Mouse (Mus musculus) stomach, embryonic 16.5 days (tissue): ENCODE data around the gene Cntnap2. TPM values are rescaled to one million over a fixed set of nuclear protein-coding genes. Genes with fewer than 3 reads are reported as not detected.

Experiments used
- ATAC-seq: fragments of 200-750 bp; cut with Nextera tagmentation; 2 replicates; pipeline ENCODE4 v1.8.0; 2017; ENCODE audit warnings: moderate number of reproducible peaks, moderate TSS enrichment; ENCODE audit not compliant: insufficient read depth, low FRiP score
- H3K27ac ChIP-seq: fragments of 300-500 bp; sonication (generic); 2 replicates; pipeline ENCODE4 v1.5.1; 2014; ENCODE audit warnings: low read length
- H3K27me3 ChIP-seq: fragments of 300-500 bp; sonication (generic); 2 replicates; pipeline ENCODE4 v1.6.1; 2014; ENCODE audit warnings: low read length, control low read depth, mixed read lengths; ENCODE audit not compliant: control insufficient read depth, insufficient read depth
- H3K36me3 ChIP-seq: fragments of 300-500 bp; sonication (generic); 2 replicates; pipeline ENCODE4 v1.6.1; 2014; ENCODE audit warnings: low read length; ENCODE audit not compliant: control insufficient read depth, insufficient read depth
- H3K4me1 ChIP-seq: fragments of 300-500 bp; sonication (generic); 2 replicates; pipeline ENCODE4 v1.6.1; 2014; ENCODE audit warnings: low read length, control low read depth, mixed read lengths; ENCODE audit not compliant: control insufficient read depth, insufficient read depth
- H3K4me2 ChIP-seq: fragments of 300-500 bp; sonication (generic); 2 replicates; pipeline ENCODE4 v1.6.1; 2014; ENCODE audit warnings: low read depth, low read length, mixed read lengths
- H3K4me3 ChIP-seq: fragments of 300-500 bp; sonication (generic); replicated peaks from 2 replicates; pipeline ENCODE4 v1.5.1; 2014; ENCODE audit warnings: mild to moderate bottlenecking, low read length
- H3K9ac ChIP-seq: fragments of 300-500 bp; sonication (generic); 2 replicates; pipeline ENCODE4 v1.6.1; 2014; ENCODE audit warnings: low read length
- H3K9me3 ChIP-seq: fragments of 300-500 bp; sonication (generic); replicated peaks from 2 replicates; pipeline ENCODE4 v1.6.1; 2016; ENCODE audit warnings: low read length, control low read depth; ENCODE audit not compliant: control insufficient read depth
- WGBS: fragments of 180-500 bp; shearing (Covaris S2); extraction: QIAGEN DNeasy Blood & Tissue Kit; methylation state at CpG from one replicate; pipeline ENCODE4 v1.1.7; 2014; 5-methylcytosine and 5-hydroxymethylcytosine counted together
- polyA plus RNA-seq: library from polyadenylated mRNA; unstranded; fragments of >200 nt; fragmentation: Nextera tagmentation; extraction: Ambion mirVana; gene quantifications from 2 replicates; pipeline ENCODE4 v1.2.1, GENCODE M21; 2015

Gene Cntnap2
- polyA plus RNA-seq, 1 experiment from 2014 or later, result 2.1 TPM

DNA sequence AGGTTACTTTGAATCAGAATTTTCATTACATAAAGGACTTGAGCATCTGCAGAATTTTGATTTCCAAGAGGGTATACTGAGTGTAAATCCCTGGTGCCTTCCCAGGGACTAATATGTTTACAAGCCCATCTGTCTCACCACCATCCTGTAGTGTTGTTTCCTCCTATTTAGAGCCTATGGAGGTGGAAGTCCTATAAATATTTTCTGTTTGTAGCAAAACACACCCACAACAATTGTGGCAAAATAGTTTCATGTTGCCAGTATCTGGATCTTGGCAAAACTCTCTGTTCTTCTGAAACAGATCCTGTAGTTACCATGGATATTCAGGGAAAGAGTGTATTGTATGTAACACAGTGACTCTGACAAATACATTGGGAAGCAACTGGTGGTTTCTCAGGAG is 641.1 kb downstream of the Cntnap2 start:
- Histone ChIP-seq H3K36me3 (no peaks in the 10 kb centered on the region), H3K9ac (no peak overlapping the region)
- ATAC-seq, result no peak

DNA sequence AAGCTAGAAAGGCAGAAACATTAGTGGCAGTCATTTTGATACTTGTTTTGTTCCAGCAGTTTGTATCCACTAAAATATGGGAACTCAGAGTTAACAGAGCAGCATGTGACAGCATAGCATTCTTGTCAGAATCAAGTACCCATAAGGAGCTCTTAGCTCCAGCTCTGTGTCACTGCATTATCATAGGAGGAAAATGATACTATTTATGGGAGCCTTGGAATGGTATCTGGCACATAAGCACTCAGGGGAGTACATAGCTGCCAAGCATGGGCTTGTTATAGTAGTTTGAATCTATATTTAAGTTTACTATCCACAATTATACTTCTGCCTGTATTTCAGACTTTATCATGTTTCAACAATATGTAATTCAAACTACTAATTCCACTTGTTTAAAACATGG is 732.5 kb downstream of the Cntnap2 start:
- no peak for ATAC-seq

More for the DNA sequence above, 641.1 kb downstream of the Cntnap2 start:
- no peaks in the 10 kb centered on the region for H3K4me1 ChIP-seq
- H3K4me3 ChIP-seq, result no peak overlapping the region
- no peaks in the 10 kb centered on the region for H3K27me3 ChIP-seq
- no peak overlapping the region for H3K27ac ChIP-seq
- no peak overlapping the region for H3K4me2 ChIP-seq
- no peaks in the 10 kb centered on the region for H3K9me3 ChIP-seq

DNA sequence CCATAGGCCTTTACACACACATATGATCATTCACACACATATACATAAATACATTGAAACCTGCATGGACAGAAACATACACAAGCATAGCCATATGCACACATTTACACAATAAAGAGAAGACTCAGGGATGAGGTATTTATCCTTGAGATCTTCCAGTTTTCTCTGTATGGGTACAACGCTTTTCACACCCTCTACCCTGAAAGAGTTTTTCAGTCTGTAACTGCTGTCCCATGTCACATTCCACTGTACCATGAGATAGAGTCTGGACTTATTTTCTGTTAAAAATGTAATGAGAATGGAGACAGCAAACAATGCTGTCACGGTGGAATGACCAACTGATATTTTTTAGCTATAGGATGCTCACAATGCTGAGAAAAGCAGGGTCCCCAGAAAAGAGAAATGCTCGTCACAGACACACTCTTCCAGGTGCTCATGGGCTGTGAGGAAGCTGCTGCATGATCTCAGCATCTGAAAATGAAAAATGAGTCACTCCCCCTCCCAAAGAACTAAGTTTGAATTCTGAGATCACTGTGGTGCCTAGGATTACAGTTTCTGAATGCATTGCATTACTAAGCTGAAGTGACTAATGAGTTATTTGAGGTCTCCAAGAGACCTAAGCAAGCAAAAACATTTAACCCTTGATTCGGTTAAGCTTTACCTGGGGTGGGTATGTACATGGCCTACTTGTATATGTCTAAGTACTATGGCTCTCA is 782.6 kb downstream of the Cntnap2 start:
- Histone ChIP-seq H3K9me3 (no peaks in the 10 kb centered on the region), H3K9ac (no peak overlapping the region), H3K4me2 (no peak overlapping the region), H3K4me1 (no peaks in the 10 kb centered on the region), H3K27me3 (no peaks in the 10 kb centered on the region), H3K36me3 (no peaks in the 10 kb centered on the region), H3K4me3 (no peak overlapping the region), H3K27ac (no peak overlapping the region)
- ATAC-seq, result no peak
- 71% methylated on average over 4 of the region's 4 CpGs for WGBS

More for the DNA sequence above, 732.5 kb downstream of the Cntnap2 start:
- Histone ChIP-seq H3K9ac (no peak overlapping the region), H3K36me3 (no peaks in the 10 kb centered on the region), H3K27me3 (no peaks in the 10 kb centered on the region), H3K9me3 (no peaks in the 10 kb centered on the region), H3K4me2 (no peak overlapping the region), H3K27ac (no peak overlapping the region), H3K4me1 (no peaks in the 10 kb centered on the region), H3K4me3 (no peak overlapping the region)

DNA sequence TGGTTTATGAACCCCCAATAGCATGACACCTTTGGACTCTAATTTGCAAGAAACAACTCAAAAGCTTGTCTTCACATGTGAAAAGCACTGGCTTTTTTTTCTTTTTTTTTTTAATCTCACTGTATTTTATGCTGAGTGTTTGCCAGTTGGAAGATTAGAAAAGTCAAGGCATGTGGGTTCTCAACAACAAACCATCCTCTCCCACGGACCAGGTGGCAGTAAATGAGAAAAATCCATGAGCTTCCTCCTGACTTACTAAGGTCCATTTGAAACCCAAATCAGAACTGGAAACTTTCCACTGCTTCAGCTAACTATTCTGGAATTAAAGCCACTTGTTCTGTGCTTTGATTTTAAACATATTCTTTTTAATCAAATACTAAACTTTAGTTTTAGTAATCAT is 784.6 kb downstream of the Cntnap2 start:
- no peak for ATAC-seq
- Histone ChIP-seq H3K27me3 (no peaks in the 10 kb centered on the region), H3K4me3 (no peak overlapping the region), H3K4me1 (no peaks in the 10 kb centered on the region), H3K9me3 (no peaks in the 10 kb centered on the region), H3K27ac (no peak overlapping the region), H3K9ac (no peak overlapping the region), H3K36me3 (no peaks in the 10 kb centered on the region), H3K4me2 (no peak overlapping the region)
- 62% methylated on average over 1 of the region's 1 CpGs for WGBS

DNA sequence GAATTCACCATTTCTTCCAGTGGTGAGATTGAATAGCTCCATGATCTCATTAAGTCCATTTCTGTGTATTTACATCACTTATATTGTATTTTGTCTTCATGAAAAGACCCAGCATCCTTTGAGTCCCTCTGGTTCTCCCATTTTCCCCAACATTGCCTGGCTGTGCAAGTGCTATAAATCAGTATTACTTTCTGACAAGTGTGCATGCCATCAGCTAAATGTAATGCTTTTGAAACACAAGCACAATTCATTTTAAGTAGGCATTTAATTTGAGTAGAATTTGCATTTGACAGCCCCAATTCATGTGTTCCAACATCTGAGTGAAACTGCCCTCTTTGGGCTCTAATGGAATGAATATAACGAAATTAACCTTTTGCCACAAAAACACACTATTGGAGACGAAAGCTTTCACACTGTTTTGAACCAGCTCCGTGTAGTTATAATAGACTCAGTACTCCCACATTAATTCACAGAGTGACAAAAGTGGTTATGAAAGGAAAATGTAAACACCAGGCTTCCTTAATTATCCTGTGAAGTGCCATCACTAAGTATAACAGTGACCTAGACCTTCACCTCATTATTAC is 812.3 kb downstream of the Cntnap2 start:
- Histone ChIP-seq H3K9me3 (no peaks in the 10 kb centered on the region), H3K4me2 (no peak overlapping the region), H3K4me1 (no peaks in the 10 kb centered on the region), H3K27ac (no peak overlapping the region), H3K4me3 (no peak overlapping the region), H3K36me3 (no peaks in the 10 kb centered on the region), H3K27me3 (no peaks in the 10 kb centered on the region), H3K9ac (no peak overlapping the region)
- 51% methylated on average over 3 of the region's 3 CpGs for whole genome bisulfite sequencing
- no peak for ATAC-seq

DNA sequence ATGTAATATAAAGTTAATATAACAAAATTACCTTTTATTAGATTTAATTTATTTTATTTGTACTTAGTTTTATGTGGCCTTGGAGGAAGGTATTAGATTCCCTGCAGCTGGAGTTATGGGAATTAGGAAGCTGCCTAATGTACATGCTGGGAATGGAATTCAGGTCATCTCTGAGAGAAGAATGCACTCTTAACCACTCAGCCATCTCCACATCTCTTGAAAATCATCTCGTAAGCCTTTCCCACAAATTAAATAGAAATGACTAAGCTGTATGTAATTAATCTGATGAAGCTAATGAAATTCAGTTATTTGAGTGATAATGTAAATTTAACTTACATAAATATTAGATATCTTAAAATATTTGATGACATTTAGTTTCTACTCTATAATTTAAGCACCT is 826.3 kb downstream of the Cntnap2 start:
- no peak overlapping the region for H3K9ac ChIP-seq

DNA sequence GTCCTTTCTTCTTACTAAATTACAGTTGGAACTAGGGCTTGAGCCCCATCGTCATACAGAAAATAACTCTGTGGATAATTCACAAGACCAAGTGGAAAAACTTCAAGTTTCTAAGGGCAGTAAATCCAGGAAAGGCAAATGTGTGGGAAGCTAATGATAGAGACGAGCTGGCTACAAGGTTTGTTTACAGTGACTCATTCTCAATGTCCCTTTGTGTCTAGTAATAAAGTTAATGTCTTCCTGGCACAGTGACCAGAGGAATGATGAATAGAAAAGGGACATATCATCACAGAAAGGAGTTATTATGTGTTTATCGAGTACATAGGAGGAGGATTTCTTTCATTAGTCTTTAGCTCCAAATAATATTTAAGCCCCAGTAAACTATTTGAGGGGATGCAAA is 828.7 kb downstream of the Cntnap2 start:
- H3K4me2 ChIP-seq, result no peak overlapping the region
- H3K4me1 ChIP-seq, result no peaks in the 10 kb centered on the region
- H3K9me3 ChIP-seq, result no peaks in the 10 kb centered on the region
- H3K36me3 ChIP-seq, result no peaks in the 10 kb centered on the region
- no peak for ATAC-seq
- no peaks in the 10 kb centered on the region for H3K27me3 ChIP-seq
- no peak overlapping the region for H3K4me3 ChIP-seq
- no peak overlapping the region for H3K27ac ChIP-seq
- 47% methylated on average over 3 of the region's 3 CpGs for WGBS
- no peak overlapping the region for H3K9ac ChIP-seq

More for the DNA sequence above, 826.3 kb downstream of the Cntnap2 start:
- Histone ChIP-seq H3K4me2 (no peak overlapping the region), H3K4me1 (no peaks in the 10 kb centered on the region), H3K9me3 (no peaks in the 10 kb centered on the region), H3K36me3 (no peaks in the 10 kb centered on the region), H3K27ac (no peak overlapping the region), H3K27me3 (no peaks in the 10 kb centered on the region), H3K4me3 (no peak overlapping the region)
- no peak for ATAC-seq
- WGBS, result 87% methylated on average over 1 of the region's 1 CpGs

DNA sequence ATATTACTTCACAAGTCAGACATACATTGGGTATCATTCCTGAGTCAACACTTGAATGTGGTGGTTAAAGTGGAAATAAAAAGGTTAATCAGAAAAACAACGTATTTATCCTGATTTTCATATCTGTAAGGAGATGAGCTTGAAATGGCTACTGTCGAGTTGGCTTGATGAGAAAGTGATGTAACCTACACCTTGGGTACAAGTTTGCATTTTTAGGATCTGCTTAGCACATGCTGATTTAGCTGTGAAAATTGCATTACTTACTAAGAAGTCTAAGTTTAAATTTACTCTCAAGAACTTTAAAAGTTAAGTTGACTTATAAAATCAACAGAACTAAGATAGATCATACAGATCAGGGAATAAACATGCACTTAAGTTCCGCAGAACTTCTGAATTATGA is 879.1 kb downstream of the Cntnap2 start:
- Histone ChIP-seq H3K27me3 (no peaks in the 10 kb centered on the region), H3K9me3 (no peaks in the 10 kb centered on the region), H3K4me2 (no peak overlapping the region), H3K4me3 (no peak overlapping the region), H3K4me1 (no peaks in the 10 kb centered on the region), H3K36me3 (no peaks in the 10 kb centered on the region), H3K27ac (no peak overlapping the region), H3K9ac (no peak overlapping the region)
- WGBS, result 59% methylated on average over 3 of the region's 3 CpGs
- ATAC-seq, result no peak

DNA sequence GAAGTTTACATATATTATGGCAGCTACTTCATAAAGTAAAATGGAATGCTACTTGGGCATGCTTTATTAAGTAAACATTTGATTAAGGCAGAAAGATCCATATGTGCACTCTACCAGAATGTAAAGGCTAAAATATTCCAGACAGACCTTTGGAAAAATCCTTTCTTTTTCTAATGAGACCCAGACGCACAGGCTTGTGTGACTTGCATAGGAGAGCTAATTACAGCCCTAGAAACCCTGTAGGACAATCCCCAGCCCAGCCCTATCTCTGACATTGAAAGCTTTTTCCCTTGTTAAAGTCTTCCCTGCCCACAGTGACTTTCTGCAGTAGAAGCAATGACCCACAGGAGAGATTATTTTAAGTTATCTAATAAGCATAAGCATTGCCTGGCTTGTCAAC is 879.6 kb downstream of the Cntnap2 start:
- H3K4me2 ChIP-seq, result no peak overlapping the region
- no peaks in the 10 kb centered on the region for H3K4me1 ChIP-seq
- no peaks in the 10 kb centered on the region for H3K9me3 ChIP-seq
- H3K4me3 ChIP-seq, result no peak overlapping the region
- no peak for ATAC-seq
- H3K27me3 ChIP-seq, result no peaks in the 10 kb centered on the region
- no peak overlapping the region for H3K27ac ChIP-seq
- H3K36me3 ChIP-seq, result no peaks in the 10 kb centered on the region
- 28% methylated on average over 1 of the region's 1 CpGs for WGBS
- no peak overlapping the region for H3K9ac ChIP-seq
